Mouse (Mus musculus): Measurements from ENCODE around the gene Kif1bp.
"Not testable (repeated sequence)": the region's sequence is repeated elsewhere in the genome, so short reads cannot be mapped to it uniquely, and the experiment has no call there.

DNA sequence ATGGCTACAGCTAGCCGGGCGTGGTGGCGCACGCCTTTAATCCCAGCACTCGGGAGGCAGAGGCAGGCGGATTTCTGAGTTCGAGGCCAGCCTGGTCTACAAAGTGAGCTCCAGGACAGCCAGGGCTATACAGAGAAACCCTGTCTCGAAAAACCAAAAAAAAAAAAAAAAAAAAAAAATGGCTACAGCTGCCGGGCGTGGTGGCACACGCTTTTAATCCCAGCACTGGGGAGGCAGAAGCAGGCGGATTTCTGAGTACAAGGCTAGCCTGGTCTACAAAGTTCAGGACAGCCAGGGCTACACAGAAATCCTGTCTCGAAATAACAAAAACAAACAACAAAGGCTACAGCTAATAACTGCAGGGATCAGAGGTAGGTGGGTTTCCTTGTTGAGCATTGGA is 872 bp upstream of the Kif1bp start:
- not testable (repeated sequence) for TF ChIP-seq CTCF (IDR thresholded peaks at IDR 0.05; ENCODE audit: control insufficient read depth, insufficient read depth, low read length); POLR2A (IDR thresholded peaks at IDR 0.05; ENCODE audit: borderline replicate concordance, control insufficient read depth, low read depth, low read length)
